Mouse (Mus musculus) limb, embryonic 11.5 days (tissue): ENCODE measurements around the gene Neurod2. TPM values are rescaled to one million over a fixed set of nuclear protein-coding genes. Genes with fewer than 3 reads are reported as not detected.

ENCODE experiments used
- ATAC-seq: fragments of 200-750 bp; cut with Nextera tagmentation; 2 replicates; pipeline ENCODE4 v1.8.0; 2017; ENCODE audit warnings: low read depth; ENCODE audit not compliant: insufficient number of reproducible peaks, low FRiP score, low TSS enrichment
- DNase-seq: peaks from one replicate; pipeline ENCODE4 v3.0.0-alpha.2; 2015; ENCODE audit warnings: low spot score
- H3K27ac ChIP-seq: fragments of 300-500 bp; sonication (generic); replicated peaks from 2 replicates; pipeline ENCODE4 v1.5.1; 2014; ENCODE audit warnings: low read depth, mild to moderate bottlenecking, low read length
- H3K27me3 ChIP-seq: fragments of 300-500 bp; sonication (generic); 2 replicates; pipeline ENCODE4 v1.6.1; 2014; ENCODE audit warnings: mild to moderate bottlenecking, low read length, mixed read lengths; ENCODE audit not compliant: control insufficient read depth, insufficient read depth
- H3K36me3 ChIP-seq: fragments of 300-500 bp; sonication (generic); 2 replicates; pipeline ENCODE4 v1.6.1; 2014; ENCODE audit warnings: mild to moderate bottlenecking, low read length, moderate library complexity, mixed read lengths; ENCODE audit not compliant: control insufficient read depth, insufficient read depth
- H3K4me1 ChIP-seq: fragments of 300-500 bp; sonication (generic); 2 replicates; pipeline ENCODE4 v1.6.1; 2014; ENCODE audit warnings: low read length, mixed read lengths; ENCODE audit not compliant: control insufficient read depth, insufficient read depth
- H3K4me2 ChIP-seq: fragments of 300-500 bp; sonication (generic); 2 replicates; pipeline ENCODE4 v1.6.1; 2014; ENCODE audit warnings: low read depth, mild to moderate bottlenecking, moderate library complexity; ENCODE audit not compliant: severe bottlenecking
- H3K4me3 ChIP-seq: fragments of 300-500 bp; sonication (generic); 2 replicates; pipeline ENCODE4 v1.5.1; 2014; ENCODE audit warnings: low read depth, low read length
- H3K9ac ChIP-seq: fragments of 300-500 bp; sonication (generic); 2 replicates; pipeline ENCODE4 v1.6.1; 2014; ENCODE audit warnings: mild to moderate bottlenecking, low read length
- H3K9me3 ChIP-seq: fragments of 300-500 bp; sonication (generic); 2 replicates; pipeline ENCODE4 v1.6.1; 2016; ENCODE audit warnings: low read length; ENCODE audit not compliant: control insufficient read depth
- WGBS: fragments of 180-500 bp; shearing (Covaris S2); extraction: QIAGEN DNeasy Blood & Tissue Kit; methylation state at CpG from one replicate; pipeline ENCODE4 v1.1.7; 2014; 5-methylcytosine and 5-hydroxymethylcytosine counted together
- polyA plus RNA-seq: library from polyadenylated mRNA; unstranded; fragments of >200 nt; fragmentation: Nextera tagmentation; extraction: Ambion mirVana; gene quantifications from 2 replicates; pipeline ENCODE4 v1.2.1, GENCODE M21; 2014

Gene Neurod2
- polyA plus RNA-seq, 1 experiment from 2014 or later, result not detected

DNA sequence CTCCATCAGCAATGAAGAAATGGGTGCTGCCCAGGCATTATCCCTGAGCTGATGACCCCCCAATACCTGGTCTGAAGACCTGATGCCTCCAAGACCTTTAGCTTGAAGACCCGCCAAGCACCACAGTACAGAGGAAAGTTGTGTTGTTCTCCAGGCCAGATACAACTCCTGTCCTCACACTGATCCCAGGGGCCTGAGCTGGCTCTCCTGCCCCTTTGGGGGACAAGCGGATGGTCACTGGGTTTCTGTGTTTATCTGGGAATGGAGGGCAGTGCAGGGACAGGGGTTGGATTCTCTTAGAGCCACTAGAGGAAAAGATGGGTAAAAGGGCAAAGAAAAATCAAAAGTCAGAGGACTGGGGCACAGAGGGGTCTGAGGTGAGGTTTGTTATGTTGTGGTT lies 9.5 kb downstream of the Neurod2 start:
- Histone ChIP-seq H3K27me3 (peaks cover 98% of the 10 kb centered on the region), H3K4me3 (no peak overlapping the region), H3K4me1 (no peaks in the 10 kb centered on the region), H3K36me3 (no peaks in the 10 kb centered on the region), H3K4me2 (no peak overlapping the region), H3K27ac (no peak overlapping the region), H3K9ac (no peak overlapping the region), H3K9me3 (no peaks in the 10 kb centered on the region)
- DNase-seq (no peak), ATAC-seq (no peak)
- 7% methylated on average over 2 of the region's 2 CpGs for WGBS

DNA sequence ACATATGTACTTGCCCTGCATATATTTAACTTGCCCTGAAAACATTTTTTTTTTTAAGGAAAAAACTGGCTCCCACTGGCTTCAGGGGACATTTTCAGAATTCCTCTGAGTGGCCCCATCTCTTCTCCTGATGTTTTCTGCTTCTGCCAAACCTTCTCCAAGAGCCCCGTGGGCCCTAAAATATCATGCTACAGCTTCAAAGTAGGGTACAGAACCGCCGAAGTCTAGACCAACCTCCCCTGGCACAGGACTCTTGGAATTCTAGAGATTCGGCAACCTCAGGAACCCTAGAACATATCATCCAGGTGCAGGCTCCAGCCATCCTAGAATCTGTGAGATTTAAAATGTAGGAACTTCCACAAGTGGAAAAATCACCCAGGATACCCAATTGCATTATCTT lies 9.9 kb downstream of the Neurod2 start:
- Histone ChIP-seq H3K4me3 (no peak overlapping the region), H3K27ac (no peak overlapping the region), H3K4me1 (no peaks in the 10 kb centered on the region), H3K27me3 (peaks cover 98% of the 10 kb centered on the region), H3K36me3 (no peaks in the 10 kb centered on the region), H3K9me3 (no peaks in the 10 kb centered on the region), H3K9ac (no peak overlapping the region), H3K4me2 (no peak overlapping the region)
- ATAC-seq (no peak), DNase-seq (no peak)
- 15% methylated on average over 4 of the region's 4 CpGs for WGBS

DNA sequence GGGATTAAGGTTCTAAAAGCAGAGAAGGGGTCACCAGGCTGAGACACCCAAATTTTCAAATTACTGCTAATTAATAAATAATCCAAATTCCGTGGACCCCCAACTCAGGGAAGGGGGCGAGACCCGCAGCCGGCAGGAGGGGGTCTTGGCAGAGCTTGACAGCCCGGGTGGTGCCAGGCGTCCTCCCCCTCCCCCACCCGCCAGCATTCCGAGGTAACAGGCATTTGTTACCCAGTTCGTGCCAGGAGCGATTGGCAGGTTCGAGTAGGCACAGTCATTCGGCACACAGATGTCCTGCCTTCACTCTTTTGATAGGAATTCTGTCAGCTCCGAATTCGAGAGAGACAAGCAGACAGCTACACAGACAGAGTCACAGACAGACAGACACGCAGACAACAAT lies 10.3 kb downstream of the Neurod2 start:
- H3K4me1 ChIP-seq, result no peaks in the 10 kb centered on the region
- no peaks in the 10 kb centered on the region for H3K9me3 ChIP-seq
- ATAC-seq (no peak), DNase-seq (no peak)
- H3K9ac ChIP-seq, result no peak overlapping the region
- H3K27me3 ChIP-seq, result peaks cover 98% of the 10 kb centered on the region
- no peaks in the 10 kb centered on the region for H3K36me3 ChIP-seq
- WGBS, result 2% methylated on average over 15 of the region's 15 CpGs
- no peak overlapping the region for H3K4me3 ChIP-seq
- no peak overlapping the region for H3K27ac ChIP-seq
- H3K4me2 ChIP-seq, result no peak overlapping the region

DNA sequence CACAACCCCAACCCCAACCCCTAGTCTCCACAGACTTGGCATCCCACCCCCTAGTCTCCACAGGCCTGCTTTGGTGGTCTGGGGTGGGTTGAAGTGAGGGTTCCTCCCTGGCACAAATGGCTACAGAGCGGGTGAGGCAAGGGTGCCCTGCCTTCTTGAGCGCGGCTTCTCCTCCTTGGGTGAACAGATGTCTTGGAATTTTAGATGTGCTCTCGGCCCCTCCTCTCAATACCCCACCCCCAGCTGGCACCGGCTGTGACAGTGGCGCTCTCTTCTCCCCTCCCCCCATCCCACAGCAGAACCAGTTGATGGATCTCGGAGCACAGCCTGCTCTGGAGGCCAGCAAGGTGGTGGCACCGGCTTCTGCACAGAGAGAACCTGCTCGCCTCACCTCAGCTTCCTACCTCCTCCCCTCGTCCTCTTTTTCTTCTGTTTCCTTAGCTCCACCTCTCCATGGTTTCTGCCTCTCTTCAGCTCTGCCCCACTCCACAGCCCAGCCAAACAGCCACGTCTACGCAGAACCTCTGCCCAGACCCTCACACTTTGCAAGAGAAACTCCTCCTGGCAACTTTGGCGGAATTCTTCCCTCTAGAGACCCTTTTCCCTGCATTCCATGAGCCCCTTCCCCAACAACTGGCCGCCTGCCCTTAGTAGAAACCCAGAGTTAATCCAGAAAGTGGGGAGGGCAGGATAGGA lies 10.9 kb downstream of the Neurod2 start:
- ATAC-seq (no peak), DNase-seq (no peak)
- Histone ChIP-seq H3K36me3 (no peaks in the 10 kb centered on the region), H3K4me1 (no peaks in the 10 kb centered on the region), H3K27ac (no peak overlapping the region), H3K4me3 (no peak overlapping the region), H3K9ac (no peak overlapping the region), H3K9me3 (no peaks in the 10 kb centered on the region), H3K4me2 (no peak overlapping the region), H3K27me3 (peaks cover 97% of the 10 kb centered on the region)
- WGBS, result 3% methylated on average over 14 of the region's 14 CpGs

DNA sequence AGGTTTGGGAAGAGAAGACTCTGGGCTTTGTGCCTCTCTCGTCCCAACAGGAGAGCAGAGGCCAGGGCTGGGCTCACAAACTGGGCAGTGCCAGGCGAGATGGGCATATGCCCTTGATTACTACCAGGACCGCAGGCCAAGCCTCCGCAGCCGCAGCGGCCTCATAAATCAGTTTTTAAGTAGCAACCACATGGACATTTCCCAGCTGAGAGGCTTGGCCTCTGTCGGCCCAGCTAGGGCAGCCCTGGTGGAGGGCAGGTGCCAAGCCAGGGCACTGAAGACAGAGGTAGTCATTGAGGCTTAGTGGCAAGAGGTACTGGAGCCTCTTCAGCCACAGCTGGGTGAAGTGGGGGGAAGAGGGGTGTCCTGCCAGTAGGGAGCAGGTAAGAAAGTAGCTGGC lies 12.0 kb downstream of the Neurod2 start:
- WGBS, result 2% methylated on average over 7 of the region's 7 CpGs
- H3K4me3 ChIP-seq, result no peak overlapping the region
- DNase-seq, result no peak
- H3K36me3 ChIP-seq, result no peaks in the 10 kb centered on the region
- no peak for ATAC-seq
- H3K27ac ChIP-seq, result no peak overlapping the region
- H3K4me1 ChIP-seq, result no peaks in the 10 kb centered on the region
- H3K9me3 ChIP-seq, result no peaks in the 10 kb centered on the region
- peaks cover 89% of the 10 kb centered on the region for H3K27me3 ChIP-seq
- no peak overlapping the region for H3K4me2 ChIP-seq
- no peak overlapping the region for H3K9ac ChIP-seq

DNA sequence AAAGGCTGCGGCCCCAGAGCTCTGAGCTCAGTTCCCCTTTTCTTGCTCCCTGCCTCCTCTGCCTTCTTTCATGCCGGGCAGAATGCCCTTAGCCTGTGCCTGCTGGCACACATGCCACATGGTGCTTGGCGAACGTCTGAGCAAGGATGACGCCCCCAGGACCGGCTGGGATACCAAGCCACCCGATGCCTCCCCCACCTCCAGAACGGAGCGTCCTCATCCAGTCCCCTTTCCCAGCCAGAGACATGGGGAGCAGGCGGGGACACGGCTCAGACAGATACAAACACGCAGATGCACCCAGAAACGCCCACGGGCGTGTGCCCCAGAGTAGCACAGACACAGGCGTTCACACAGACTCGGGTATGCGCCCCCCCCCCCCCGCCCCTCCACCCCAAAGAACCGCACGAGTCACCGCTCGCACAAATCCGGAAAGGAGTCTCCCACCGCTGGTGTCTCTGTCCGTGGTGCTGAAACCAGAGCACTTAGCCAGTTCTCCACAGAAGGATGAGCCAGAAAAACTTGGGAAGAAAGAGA lies 15.6 kb downstream of the Neurod2 start:
- DNase-seq (peak; percentile 90), ATAC-seq (no peak)
- 2% methylated on average over 26 of the region's 26 CpGs for WGBS

DNA sequence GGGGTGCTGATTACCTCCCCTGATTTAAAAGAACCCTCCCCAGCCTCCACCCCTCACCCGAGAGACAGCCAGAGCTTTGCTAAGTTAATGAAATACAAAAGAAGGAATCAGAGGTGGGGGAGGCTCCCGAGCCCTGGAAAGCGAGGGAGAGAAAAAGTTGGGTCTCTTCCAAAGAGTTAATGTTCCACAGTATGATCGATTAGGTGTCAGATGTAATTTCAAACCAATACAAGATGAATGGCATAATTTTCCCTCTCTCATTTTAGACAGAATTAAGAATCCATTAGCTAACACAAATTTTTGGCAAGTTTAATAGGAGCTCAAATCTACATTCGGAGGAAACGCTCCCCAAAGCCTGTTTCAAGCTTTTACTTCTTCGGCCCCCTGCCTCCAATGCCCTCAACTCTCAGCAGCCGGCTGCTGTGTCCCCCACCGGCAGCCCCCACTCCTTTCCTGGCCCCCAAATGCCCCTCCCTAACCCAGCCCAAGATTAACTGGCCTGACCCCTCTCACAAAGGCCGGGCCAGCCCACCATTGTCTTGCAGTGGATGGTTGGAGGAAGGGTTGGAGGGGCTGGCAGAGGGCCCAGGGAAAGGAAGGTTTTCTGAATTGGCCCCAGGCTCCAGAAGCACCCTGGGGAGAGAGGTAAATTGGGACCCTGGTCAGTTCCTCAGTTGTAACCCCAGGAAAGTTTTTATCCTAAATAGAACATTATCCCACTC lies 30.8 kb downstream of the Neurod2 start:
- peaks cover 32% of the 10 kb centered on the region for H3K27me3 ChIP-seq
- peaks cover 8% of the 10 kb centered on the region for H3K4me1 ChIP-seq
- no peak for ATAC-seq
- H3K36me3 ChIP-seq, result no peaks in the 10 kb centered on the region
- DNase-seq, result no peak
- 20% methylated on average over 10 of the region's 10 CpGs for WGBS
- H3K9me3 ChIP-seq, result no peaks in the 10 kb centered on the region
- H3K27ac ChIP-seq, result no peak overlapping the region
- H3K4me3 ChIP-seq, result no peak overlapping the region
- no peak overlapping the region for H3K4me2 ChIP-seq
- H3K9ac ChIP-seq, result no peak overlapping the region

More for the DNA sequence above, 15.6 kb downstream of the Neurod2 start:
- Histone ChIP-seq H3K36me3 (no peaks in the 10 kb centered on the region), H3K4me3 (no peak overlapping the region), H3K9ac (no peak overlapping the region), H3K4me1 (no peaks in the 10 kb centered on the region), H3K9me3 (no peaks in the 10 kb centered on the region), H3K27me3 (peaks cover 54% of the 10 kb centered on the region), H3K27ac (no peak overlapping the region), H3K4me2 (no peak overlapping the region)

DNA sequence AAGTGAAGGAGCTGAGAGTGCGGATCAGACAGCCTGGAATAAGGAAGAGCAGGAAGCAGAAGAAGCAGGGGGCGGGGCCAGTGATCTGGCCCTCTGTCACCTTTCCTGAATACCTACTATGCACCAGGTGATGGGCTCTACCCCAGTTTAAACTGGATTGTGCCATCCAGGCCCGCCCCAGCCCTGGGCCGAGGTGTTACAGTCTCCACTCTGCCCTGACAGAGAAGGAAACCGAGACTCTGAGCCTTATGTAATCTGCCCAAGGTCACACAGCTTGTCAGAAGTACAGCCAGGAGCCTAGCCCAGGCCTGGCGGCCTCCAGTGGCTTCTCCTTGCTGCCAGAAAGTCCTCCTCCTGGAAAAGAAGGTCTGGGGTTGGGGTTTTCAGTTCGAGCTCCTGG lies 31.7 kb downstream of the Neurod2 start:
- Histone ChIP-seq H3K4me3 (no peak overlapping the region), H3K9ac (no peak overlapping the region), H3K36me3 (no peaks in the 10 kb centered on the region), H3K27me3 (peaks cover 32% of the 10 kb centered on the region), H3K4me1 (peaks cover 8% of the 10 kb centered on the region), H3K27ac (no peak overlapping the region), H3K4me2 (no peak overlapping the region), H3K9me3 (no peaks in the 10 kb centered on the region)
- ATAC-seq (no peak), DNase-seq (no peak)
- WGBS, result 20% methylated on average over 7 of the region's 7 CpGs
